Mouse (Mus musculus) testis, adult 2 months (tissue): ENCODE measurements around the gene Taf6l. TPM values are rescaled to one million over a fixed set of nuclear protein-coding genes. Genes with fewer than 3 reads are reported as not detected.

Experiments used
- H3K27ac ChIP-seq: fragments of 200-500 bp; 2 replicates; pipeline ENCODE4 v1.5.1; 2012; ENCODE audit warnings: low read depth, low read length; ENCODE audit not compliant: control insufficient read depth, insufficient read depth
- H3K27me3 ChIP-seq: fragments of 200-500 bp; 2 replicates; pipeline ENCODE4 v1.6.1; 2012; ENCODE audit warnings: mild to moderate bottlenecking, low read length, moderate library complexity; ENCODE audit not compliant: control insufficient read depth, insufficient read depth
- H3K36me3 ChIP-seq: fragments of 200-500 bp; 2 replicates; pipeline ENCODE4 v1.6.1; 2012; ENCODE audit warnings: mild to moderate bottlenecking, low read length; ENCODE audit not compliant: control insufficient read depth, insufficient read depth
- H3K4me1 ChIP-seq: fragments of 200-500 bp; 2 replicates; pipeline ENCODE4 v1.6.1; 2012; ENCODE audit warnings: low read length; ENCODE audit not compliant: control insufficient read depth, insufficient read depth
- H3K4me3 ChIP-seq: fragments of 200-500 bp; 2 replicates; pipeline ENCODE4 v1.5.1; 2012; ENCODE audit warnings: low read depth, mild to moderate bottlenecking, low read length, moderate library complexity, mixed read lengths; ENCODE audit not compliant: control insufficient read depth
- CTCF ChIP-seq: fragments of 200-500 bp; IDR thresholded peaks from 2 replicates; pipeline ENCODE4 v1.5.1; 2012; ENCODE audit warnings: low read depth, mild to moderate bottlenecking, inconsistent platforms, low read length, moderate library complexity; ENCODE audit not compliant: control insufficient read depth, insufficient read depth, insufficient replicate concordance
- POLR2A ChIP-seq: fragments of 200-500 bp; IDR thresholded peaks from 2 replicates; pipeline ENCODE4 v1.6.1; 2012; ENCODE audit warnings: low read depth, mild to moderate bottlenecking, inconsistent platforms, low read length, moderate library complexity; ENCODE audit not compliant: control insufficient read depth
- polyA plus RNA-seq: library from polyadenylated mRNA; depleted of rRNA; stranded (reverse); fragments of >200 nt; gene quantifications from 2 replicates; pipeline ENCODE4 v1.2.3, GENCODE M21; 2012; rRNA removed

The Taf6l gene
- polyA plus RNA-seq = 28.1 and 36.2 TPM in 2 replicates

DNA sequence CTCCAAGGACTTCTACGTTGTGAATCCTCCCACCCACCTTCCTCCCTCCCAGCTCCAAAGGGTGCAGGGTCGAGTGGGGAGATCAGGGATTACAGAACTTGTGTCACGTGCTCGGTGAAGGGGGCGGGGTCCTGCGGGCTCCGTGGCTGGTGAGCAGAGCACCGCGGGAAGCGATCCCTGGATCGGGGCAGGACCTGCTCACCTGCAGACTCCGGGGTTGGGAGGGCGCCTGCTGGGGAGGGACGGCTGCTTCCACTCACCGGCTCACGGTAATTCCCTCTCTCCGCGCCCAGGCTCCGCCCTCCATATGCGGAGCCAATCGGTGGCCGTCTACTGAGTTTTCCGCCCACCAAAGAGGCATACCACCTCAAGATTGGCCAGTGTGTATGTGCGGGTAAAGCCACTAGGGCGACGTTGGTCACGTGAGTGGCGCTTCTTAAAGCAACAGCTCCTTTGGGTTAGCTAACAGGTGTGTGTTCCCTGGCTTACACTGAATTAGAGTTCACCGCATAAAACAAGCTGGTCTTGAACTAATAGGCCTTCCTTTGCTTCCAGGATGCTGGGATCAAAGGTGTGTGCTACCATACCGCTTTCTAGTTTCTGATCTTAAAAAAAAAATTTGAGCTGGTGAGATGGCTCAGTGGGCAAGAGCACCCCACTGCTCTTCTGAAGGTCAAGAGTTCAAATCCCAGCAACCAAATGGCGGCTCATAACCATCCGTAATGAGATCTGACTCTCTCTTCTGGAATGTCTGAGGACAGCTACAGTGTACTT lies at the start of gene Taf6l:
Taf6l (minus strand) TSS at position 410 of the 774 bp plus-strand sequence.
- no peaks in the 10 kb centered on the region for H3K27me3 ChIP-seq
- peak within 1 kb of the TSS; percentile 72 for H3K27ac ChIP-seq
- H3K4me1 ChIP-seq = peaks cover 9% of the 10 kb centered on the region
- no peaks in the 10 kb centered on the region; the same call in 1 of the 2 replicates for H3K36me3 ChIP-seq
- TF ChIP-seq CTCF (peak; percentile 27; the same call in 1 of the 2 replicates), POLR2A (peak; percentile 71)
- peak within 1 kb of the TSS; percentile 89 for H3K4me3 ChIP-seq

DNA sequence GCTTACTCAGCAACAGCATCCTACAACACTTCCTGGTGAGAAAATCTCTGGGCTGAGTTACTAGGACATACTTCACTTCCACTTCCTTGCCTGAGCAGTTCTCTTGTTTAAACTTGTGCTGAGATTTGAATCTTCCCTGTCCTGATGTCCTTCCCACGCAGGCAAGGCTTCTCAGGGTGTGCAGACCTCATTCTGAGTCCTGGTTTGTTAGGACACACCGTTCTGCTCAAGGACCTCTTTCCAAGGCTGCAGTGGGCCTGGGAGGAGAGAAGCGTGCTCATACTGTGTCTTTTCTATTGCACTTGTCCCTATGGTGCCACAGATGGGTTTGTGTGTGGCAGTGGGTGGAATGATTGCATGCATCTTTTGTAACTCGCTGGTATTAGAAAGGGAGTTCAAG lies 46.8 kb upstream of the Taf6l start:
- TF ChIP-seq POLR2A (no peak), CTCF (no peak)
- no peaks in the 10 kb centered on the region for H3K27me3 ChIP-seq
- H3K27ac ChIP-seq = no peak overlapping the region
- peaks cover 5% of the 10 kb centered on the region for H3K36me3 ChIP-seq
- H3K4me3 ChIP-seq = no peak overlapping the region
- H3K4me1 ChIP-seq = peaks cover 3% of the 10 kb centered on the region

DNA sequence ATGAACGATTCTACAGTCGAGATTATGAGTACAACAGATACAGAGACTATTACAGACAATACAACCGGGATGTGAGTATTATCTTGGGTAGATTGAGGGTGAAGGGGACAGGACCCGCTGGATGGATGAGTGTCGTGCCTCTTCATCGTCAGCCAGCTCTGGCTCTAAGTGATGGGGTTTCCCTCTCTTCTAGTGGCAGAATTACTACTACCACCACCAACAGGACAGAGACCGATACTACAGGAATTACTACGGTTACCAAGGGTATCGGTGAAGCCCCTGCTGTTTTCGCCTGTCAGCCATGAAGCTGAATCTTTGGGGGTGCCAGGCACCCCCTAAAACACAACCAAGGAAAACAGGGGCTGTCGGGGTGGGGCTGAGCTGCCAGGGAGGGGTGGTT lies 45.0 kb upstream of the Taf6l start:
- Histone ChIP-seq H3K4me3 (no peak overlapping the region), H3K4me1 (no peaks in the 10 kb centered on the region), H3K36me3 (peaks cover 8% of the 10 kb centered on the region), H3K27me3 (no peaks in the 10 kb centered on the region), H3K27ac (no peak overlapping the region)
- TF ChIP-seq POLR2A = no peak
- TF ChIP-seq CTCF = no peak

DNA sequence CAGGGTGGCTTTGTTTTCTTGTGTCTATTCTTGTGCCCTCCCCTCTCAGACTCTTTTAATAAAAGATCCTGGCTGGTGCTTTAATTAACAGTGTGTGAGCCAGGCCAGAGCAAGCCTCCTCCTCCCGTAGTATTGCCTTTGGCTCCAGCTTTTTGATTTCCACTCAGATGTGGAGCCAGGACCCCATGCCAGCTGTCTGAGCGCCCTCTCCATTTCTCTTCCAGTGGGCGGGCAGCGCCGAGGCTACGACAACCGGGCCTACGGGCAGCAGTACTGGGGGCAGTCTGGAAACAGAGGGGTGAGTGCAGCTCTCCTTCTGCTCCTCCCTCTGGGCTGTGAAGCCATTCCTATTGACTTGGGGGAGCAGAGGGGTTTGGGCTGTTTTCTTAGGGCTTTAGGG lies 44.4 kb upstream of the Taf6l start:
- peaks cover 8% of the 10 kb centered on the region for H3K36me3 ChIP-seq
- no peak overlapping the region for H3K27ac ChIP-seq
- H3K4me1 ChIP-seq = no peaks in the 10 kb centered on the region
- no peaks in the 10 kb centered on the region for H3K27me3 ChIP-seq
- TF ChIP-seq CTCF (no peak), POLR2A (no peak)
- H3K4me3 ChIP-seq = no peak overlapping the region

DNA sequence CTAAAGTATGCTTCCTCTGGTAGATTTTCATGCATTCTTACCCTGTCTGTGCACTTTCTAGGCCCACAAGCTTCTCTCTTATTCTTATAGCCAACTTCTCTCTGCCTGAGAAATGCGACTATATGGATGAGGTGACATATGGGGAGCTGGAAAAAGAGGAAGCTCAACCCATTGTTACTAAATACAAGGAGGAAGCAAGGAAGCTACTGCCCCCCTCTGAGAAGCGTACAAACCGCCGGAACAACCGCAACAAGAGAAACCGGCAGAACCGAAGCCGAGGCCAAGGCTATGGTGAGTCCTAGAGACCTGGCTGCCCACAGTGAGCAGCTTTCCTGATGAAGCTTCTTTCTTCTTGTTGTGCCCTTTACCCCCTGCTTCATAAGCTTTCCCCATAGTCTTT lies 43.4 kb upstream of the Taf6l start, which contains the start of gene AC129217.1:
AC129217.1 (plus strand) TSS at position 114 of the 400 bp plus-strand sequence.
- TF ChIP-seq POLR2A (no peak), CTCF (no peak)

DNA sequence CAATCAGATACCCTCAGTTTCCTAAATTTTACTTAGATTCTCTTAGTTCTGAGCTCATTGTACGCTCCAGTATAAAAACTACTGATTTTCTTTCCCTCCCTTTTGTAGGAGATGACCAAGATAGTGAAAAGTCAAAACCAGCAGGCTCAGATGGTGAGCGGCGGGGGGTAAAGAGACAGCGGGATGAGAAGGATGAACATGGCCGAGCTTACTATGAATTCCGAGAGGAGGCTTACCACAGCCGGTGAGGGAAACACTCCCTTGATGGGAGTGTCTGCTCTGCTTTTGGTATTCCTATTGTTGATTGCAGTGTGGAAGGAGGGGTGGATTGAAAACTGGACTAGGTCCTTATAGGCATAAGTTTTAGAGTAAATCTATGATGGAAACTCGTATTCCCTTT lies 36.5 kb upstream of the Taf6l start:
- Histone ChIP-seq H3K4me1 (peaks cover 7% of the 10 kb centered on the region), H3K36me3 (peaks cover 8% of the 10 kb centered on the region), H3K27ac (no peak overlapping the region), H3K27me3 (no peaks in the 10 kb centered on the region), H3K4me3 (peak overlapping the region; percentile 20; the same call in 1 of the 2 replicates)
- TF ChIP-seq POLR2A = no peak
- TF ChIP-seq CTCF = no peak

More for the DNA sequence above, 43.4 kb upstream of the Taf6l start, which contains the start of gene AC129217.1:
- H3K27me3 ChIP-seq = no peaks in the 10 kb centered on the region
- H3K27ac ChIP-seq = no peak within 1 kb of the TSS; the same call in 1 of the 2 replicates
- H3K4me1 ChIP-seq = no peaks in the 10 kb centered on the region
- H3K36me3 ChIP-seq = peaks cover 11% of the 10 kb centered on the region
- H3K4me3 ChIP-seq = no peak within 1 kb of the TSS

DNA sequence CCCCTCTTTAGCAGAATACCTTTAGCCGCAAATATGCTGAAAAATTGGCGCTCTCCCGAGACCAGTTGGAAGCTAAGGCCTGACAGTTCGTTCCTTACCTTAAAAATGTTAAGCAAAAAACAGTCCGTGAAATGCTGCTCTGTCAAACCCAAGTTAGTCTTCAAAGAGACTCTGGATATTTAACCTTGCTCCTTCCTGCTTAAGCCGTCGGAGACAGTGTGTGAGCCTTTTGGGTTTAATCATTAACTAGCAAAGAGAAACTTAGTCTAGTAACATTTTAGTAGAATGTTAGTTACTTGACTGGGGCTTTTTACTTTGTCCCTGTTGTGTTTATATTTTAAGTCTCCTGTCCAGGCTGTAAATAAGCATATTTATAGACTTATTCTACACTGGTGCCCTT lies 34.9 kb upstream of the Taf6l start:
- peaks cover 9% of the 10 kb centered on the region for H3K36me3 ChIP-seq
- H3K4me1 ChIP-seq = peaks cover 7% of the 10 kb centered on the region
- no peak for TF ChIP-seq CTCF
- TF ChIP-seq POLR2A = no peak
- peak overlapping the region; percentile 90 for H3K4me3 ChIP-seq
- H3K27ac ChIP-seq = peak overlapping the region; percentile 96
- no peaks in the 10 kb centered on the region for H3K27me3 ChIP-seq
